Mouse (Mus musculus): ENCODE measurements around the gene Olfr1467. TPM values are rescaled to one million over a fixed set of nuclear protein-coding genes. Genes with fewer than 3 reads are reported as not detected.

The Olfr1467 gene
- not detected for total RNA-seq (2022)

DNA sequence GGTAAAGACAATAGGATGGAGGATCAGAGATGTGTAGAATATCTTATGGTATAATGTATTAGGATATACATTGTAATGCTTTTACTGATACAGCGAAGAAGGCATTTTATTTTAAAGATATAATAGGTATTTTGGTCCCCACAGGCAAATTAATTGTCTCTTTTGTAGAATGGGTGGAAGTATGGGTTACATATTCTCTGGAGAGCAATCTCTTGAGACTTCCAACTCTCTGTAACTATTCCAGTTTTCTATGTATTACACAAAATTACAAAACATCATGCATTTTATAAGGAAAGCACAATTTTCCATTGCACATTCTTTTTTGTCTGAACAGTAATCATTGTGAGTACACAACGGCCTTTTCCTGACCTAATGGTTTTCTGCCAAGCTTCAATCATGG lies at the start of gene Olfr1467:
TSS of gene Olfr1467 (plus strand) at position 301 of the 400 bp plus-strand sequence.
- no peak for DNase-seq (ENCODE audit: low spot score in 2 of 2)

DNA sequence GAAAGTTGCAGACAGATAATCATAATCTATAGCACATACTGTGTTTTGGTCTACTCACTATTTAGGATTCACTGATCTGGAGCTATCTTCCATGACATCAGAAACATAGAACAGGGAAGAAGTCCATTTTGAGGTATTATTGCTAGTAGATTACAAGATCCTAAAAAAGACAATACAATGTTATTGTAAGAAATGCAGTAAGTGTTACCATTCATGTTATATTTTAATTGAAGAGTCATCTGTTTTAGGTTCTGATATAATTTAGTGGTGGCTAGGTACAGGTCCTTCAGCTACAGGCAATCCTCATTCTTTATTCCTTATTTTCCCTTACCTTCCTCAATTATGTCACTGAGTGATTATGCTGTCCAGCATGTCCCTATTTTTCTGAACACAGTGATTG lies 46.6 kb upstream of the Olfr1467 start, which contains the start of gene Olfr1465:
TSS of gene Olfr1465 (minus strand) at position 101 of the 400 bp plus-strand sequence.
- DNase-seq (ENCODE audit: low spot score in 2 of 2): no peak

DNA sequence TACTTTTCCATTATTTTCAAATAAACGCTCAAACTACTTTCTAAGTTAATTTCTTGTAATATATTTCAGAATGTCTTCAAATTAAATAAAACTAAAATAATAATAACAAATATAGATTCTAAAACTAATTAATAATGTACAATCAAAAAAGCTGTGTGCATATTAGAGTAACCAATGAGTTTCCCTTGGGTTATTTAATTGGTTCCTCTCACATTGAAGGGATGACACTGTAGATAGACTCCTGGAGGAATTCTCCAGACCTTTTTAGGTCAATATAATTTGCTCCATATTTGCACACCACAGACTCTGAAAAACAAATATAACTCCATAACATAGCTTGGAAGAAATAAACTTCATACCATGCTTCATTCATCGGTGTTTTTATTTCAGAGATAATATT lies 23.5 kb upstream of the Olfr1467 start, which contains the start of gene Olfr1466:
TSS of gene Olfr1466 (plus strand) at position 301 of the 400 bp plus-strand sequence.
- DNase-seq (ENCODE audit: low spot score in 2 of 2): no peak

DNA sequence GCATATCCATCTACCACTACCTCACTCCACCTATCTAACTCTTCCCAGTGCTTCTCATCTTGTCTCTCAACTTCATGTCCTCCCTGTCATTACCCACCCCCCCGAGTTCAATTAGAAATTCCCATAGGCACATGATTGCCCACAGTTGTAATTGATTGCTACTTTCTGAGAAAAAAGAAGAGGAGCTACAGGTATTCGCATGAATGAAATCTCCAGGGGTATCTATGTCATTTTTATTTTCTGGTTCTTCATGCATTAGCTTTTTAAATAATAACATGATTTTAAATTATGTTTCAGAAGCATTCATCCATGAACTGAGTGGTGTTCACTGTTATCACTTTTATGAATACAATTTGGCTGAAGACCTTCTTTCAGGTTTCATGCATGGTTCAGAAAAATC lies 45.5 kb downstream of the Olfr1467 start, which contains the start of gene Olfr1469:
TSS of gene Olfr1469 (plus strand) at position 301 of the 400 bp plus-strand sequence.
- no peak for DNase-seq (ENCODE audit: low spot score in 2 of 2)

Other genes starting within 250 kb of the Olfr1467 start
- gene Olfr1459, start 212.7 kb upstream of the Olfr1467 start, total RNA-seq (2022): under 1 TPM; 0.11 to 0.37 (median 0.17) TPM
- gene Olfr1461, start 199.2 kb upstream of the Olfr1467 start, total RNA-seq (2022): not detected
- not detected for gene Olfr1462, start 176.5 kb upstream of the Olfr1467 start, total RNA-seq (2022)
- not detected for gene Olfr1463, start 130.9 kb upstream of the Olfr1467 start, total RNA-seq (2022)
- gene Olfr1465, start 46.7 kb upstream of the Olfr1467 start, total RNA-seq (2022): not detected
- not detected for gene Olfr1466, start 23.4 kb upstream of the Olfr1467 start, total RNA-seq (2022)
- not detected for gene Olfr1469, start 45.6 kb downstream of the Olfr1467 start, total RNA-seq (2022)
- not detected for gene Olfr1471, start 81.2 kb downstream of the Olfr1467 start, total RNA-seq (2022)
- gene Olfr1472, start 93.8 kb downstream of the Olfr1467 start, total RNA-seq (2022): not detected
- gene Olfr1474, start 107.3 kb downstream of the Olfr1467 start, total RNA-seq (2022): not detected
- not detected for gene Olfr1475, start 118.0 kb downstream of the Olfr1467 start, total RNA-seq (2022)
- gene Olfr1477, start 138.3 kb downstream of the Olfr1467 start, total RNA-seq (2022): not detected
- gene Olfr1480, start 165.7 kb downstream of the Olfr1467 start, total RNA-seq (2022): not detected
- not detected for gene Olfr1484, start 221.3 kb downstream of the Olfr1467 start, total RNA-seq (2022)